Mouse (Mus musculus) hindbrain, embryonic 13.5 days (tissue): ENCODE measurements around the gene Skint6. TPM values are rescaled to one million over a fixed set of nuclear protein-coding genes. Genes with fewer than 3 reads are reported as not detected.
"Not testable (repeated sequence)": the region's sequence is repeated elsewhere in the genome, so short reads cannot be mapped to it uniquely, and the experiment has no call there.

ENCODE experiments used
- ATAC-seq: fragments of 200-750 bp; cut with Nextera tagmentation; 2 replicates; pipeline ENCODE4 v1.8.0; 2017; ENCODE audit warnings: moderate TSS enrichment; ENCODE audit not compliant: low FRiP score
- H3K27ac ChIP-seq: fragments of 300-500 bp; sonication (generic); 2 replicates; pipeline ENCODE4 v1.5.1; 2015; ENCODE audit warnings: inconsistent platforms, mild to moderate bottlenecking, moderate library complexity
- H3K27me3 ChIP-seq: fragments of 300-500 bp; sonication (generic); 2 replicates; pipeline ENCODE4 v1.6.1; 2015; ENCODE audit warnings: mild to moderate bottlenecking, inconsistent platforms
- H3K36me3 ChIP-seq: fragments of 300-500 bp; sonication (generic); 2 replicates; pipeline ENCODE4 v1.6.1; 2015; ENCODE audit warnings: mild to moderate bottlenecking, inconsistent platforms
- H3K4me1 ChIP-seq: fragments of 300-500 bp; sonication (generic); replicated peaks from 2 replicates; pipeline ENCODE4 v1.6.1; 2015; ENCODE audit warnings: inconsistent platforms
- H3K4me2 ChIP-seq: fragments of 300-500 bp; sonication (generic); 2 replicates; pipeline ENCODE4 v1.6.1; 2015; ENCODE audit warnings: inconsistent platforms, mild to moderate bottlenecking, moderate library complexity
- H3K4me3 ChIP-seq: fragments of 300-500 bp; sonication (generic); 2 replicates; pipeline ENCODE4 v1.5.1; 2015; ENCODE audit warnings: mild to moderate bottlenecking, inconsistent platforms
- H3K9ac ChIP-seq: fragments of 300-500 bp; sonication (generic); 2 replicates; pipeline ENCODE4 v1.6.1; 2015; ENCODE audit warnings: mild to moderate bottlenecking, inconsistent platforms
- H3K9me3 ChIP-seq: fragments of 300-500 bp; sonication (generic); 2 replicates; pipeline ENCODE4 v1.6.1; 2016; ENCODE audit warnings: inconsistent platforms
- WGBS: fragments of 180-500 bp; shearing (Covaris S2); methylation state at CpG from one replicate; pipeline ENCODE4 v1.1.7; 2015; 5-methylcytosine and 5-hydroxymethylcytosine counted together
- polyA plus RNA-seq: library from polyadenylated mRNA; unstranded; fragments of >200 nt; fragmentation: Nextera tagmentation; extraction: Ambion mirVana; gene quantifications from 2 replicates; pipeline ENCODE4 v1.2.1, GENCODE M21; 2015

The Skint6 gene
- not detected in 2 replicates for polyA plus RNA-seq

- no peak for ATAC-seq
- WGBS = 67% methylated on average over 2 of the region's 2 CpGs
- H3K4me2 ChIP-seq = no peak within 1 kb of the TSS
Measured at GRCm38 (mm10) chr4:113286873-113287272, at the start of gene Skint6. Skint6 (minus strand) TSS chr4:113286973.

GRCm38 (mm10) chr4:113320911-113321310 lies 34.1 kb upstream of the Skint6 start:
- 98% methylated on average over 1 of the region's 1 CpGs for WGBS
- no peak for ATAC-seq

More at GRCm38 (mm10) chr4:113286873-113287272, at the start of gene Skint6:
- Histone ChIP-seq H3K27ac (no peak within 1 kb of the TSS), H3K27me3 (no peaks in the 10 kb centered on the region), H3K4me1 (no peaks in the 10 kb centered on the region), H3K9me3 (0 out of 2 replicates have a peak, but pooled peaks cover 6% of the 10 kb centered on the region), H3K36me3 (no peaks in the 10 kb centered on the region), H3K9ac (no peak within 1 kb of the TSS), H3K4me3 (no peak within 1 kb of the TSS)

GRCm38 (mm10) chr4:113301773-113302473 lies 15.2 kb upstream of the Skint6 start:
- no peak for ATAC-seq
- no peaks in the 10 kb centered on the region for H3K27me3 ChIP-seq
- H3K4me1 ChIP-seq = no peaks in the 10 kb centered on the region
- 0 out of 2 replicates have a peak, but pooled peaks cover 9% of the 10 kb centered on the region for H3K9me3 ChIP-seq
- H3K36me3 ChIP-seq = no peaks in the 10 kb centered on the region
- H3K4me3 ChIP-seq = no peak overlapping the region
- no peak overlapping the region for H3K4me2 ChIP-seq
- no peak overlapping the region for H3K27ac ChIP-seq
- no peak overlapping the region for H3K9ac ChIP-seq
- 68% methylated on average over 3 of the region's 3 CpGs for WGBS

More at GRCm38 (mm10) chr4:113320911-113321310, 34.1 kb upstream of the Skint6 start:
- H3K4me1 ChIP-seq = no peaks in the 10 kb centered on the region
- H3K36me3 ChIP-seq = no peaks in the 10 kb centered on the region
- no peaks in the 10 kb centered on the region for H3K27me3 ChIP-seq
- peaks cover 44% of the 10 kb centered on the region for H3K9me3 ChIP-seq
- no peak overlapping the region for H3K4me3 ChIP-seq
- H3K27ac ChIP-seq = no peak overlapping the region
- H3K9ac ChIP-seq = no peak overlapping the region
- no peak overlapping the region for H3K4me2 ChIP-seq

- H3K4me2 ChIP-seq = no peak overlapping the region
- WGBS = 100% methylated on average over 1 of the region's 1 CpGs
- no peak overlapping the region for H3K27ac ChIP-seq
- peaks cover 30% of the 10 kb centered on the region; the same call in 1 of the 2 replicates for H3K9me3 ChIP-seq
- no peaks in the 10 kb centered on the region for H3K4me1 ChIP-seq
- H3K4me3 ChIP-seq = no peak overlapping the region
- H3K9ac ChIP-seq = no peak overlapping the region
- no peaks in the 10 kb centered on the region for H3K36me3 ChIP-seq
- H3K27me3 ChIP-seq = no peaks in the 10 kb centered on the region
- no peak for ATAC-seq
Measured at GRCm38 (mm10) chr4:113263363-113264060, 23.3 kb downstream of the Skint6 start.

- H3K9me3 ChIP-seq = peaks cover 19% of the 10 kb centered on the region
- no peak overlapping the region for H3K4me3 ChIP-seq
- H3K36me3 ChIP-seq = no peaks in the 10 kb centered on the region
- H3K27ac ChIP-seq = no peak overlapping the region
- H3K27me3 ChIP-seq = no peaks in the 10 kb centered on the region
- no peaks in the 10 kb centered on the region for H3K4me1 ChIP-seq
- no peak for ATAC-seq
- H3K9ac ChIP-seq = no peak overlapping the region
- H3K4me2 ChIP-seq = no peak overlapping the region
Measured at GRCm38 (mm10) chr4:113245808-113246207, 41.0 kb downstream of the Skint6 start.

- WGBS = 59% methylated on average over 3 of the region's 3 CpGs
- H3K9ac ChIP-seq = no peak overlapping the region
- H3K27me3 ChIP-seq = no peaks in the 10 kb centered on the region
- no peak overlapping the region for H3K4me3 ChIP-seq
- peaks cover 9% of the 10 kb centered on the region; the same call in 1 of the 2 replicates for H3K9me3 ChIP-seq
- H3K4me1 ChIP-seq = no peaks in the 10 kb centered on the region
- no peak overlapping the region for H3K27ac ChIP-seq
- no peak for ATAC-seq
- H3K4me2 ChIP-seq = no peak overlapping the region
- H3K36me3 ChIP-seq = no peaks in the 10 kb centered on the region
Measured at GRCm38 (mm10) chr4:113067621-113068020, 219.2 kb downstream of the Skint6 start.

GRCm38 (mm10) chr4:112979160-112979559 lies 307.6 kb downstream of the Skint6 start:
- H3K9me3 ChIP-seq = peaks cover 25% of the 10 kb centered on the region
- H3K36me3 ChIP-seq, H3K4me2 ChIP-seq, H3K4me3 ChIP-seq, H3K4me1 ChIP-seq, H3K27ac ChIP-seq, H3K27me3 ChIP-seq, H3K9ac ChIP-seq, ATAC-seq: not testable (repeated sequence)
- WGBS = 32% methylated on average over 22 of the region's 22 CpGs

- Histone ChIP-seq H3K36me3 (no peaks in the 10 kb centered on the region), H3K27me3 (no peaks in the 10 kb centered on the region), H3K9me3 (peaks cover 35% of the 10 kb centered on the region), H3K4me2 (no peak overlapping the region), H3K4me3 (no peak overlapping the region), H3K4me1 (no peaks in the 10 kb centered on the region), H3K27ac (no peak overlapping the region), H3K9ac (no peak overlapping the region)
- ATAC-seq = no peak
- WGBS = 4% methylated on average over 1 of the region's 1 CpGs
Measured at GRCm38 (mm10) chr4:112790646-112791045, 496.1 kb downstream of the Skint6 start.

- H3K9ac ChIP-seq = no peak within 1 kb of the TSS
- no peak for ATAC-seq
- H3K27ac ChIP-seq = no peak within 1 kb of the TSS
- H3K4me1 ChIP-seq = no peaks in the 10 kb centered on the region
- H3K9me3 ChIP-seq = peaks cover 11% of the 10 kb centered on the region; the same call in 1 of the 2 replicates
- H3K4me3 ChIP-seq = no peak within 1 kb of the TSS
- H3K27me3 ChIP-seq = no peaks in the 10 kb centered on the region
- H3K36me3 ChIP-seq = no peaks in the 10 kb centered on the region
- no peak within 1 kb of the TSS for H3K4me2 ChIP-seq
- WGBS = 78% methylated on average over 1 of the region's 1 CpGs
Measured at GRCm38 (mm10) chr4:112774766-112775165, 512.0 kb downstream of the Skint6 start, which contains the start of gene Skint10. Skint10 (minus strand) TSS chr4:112774866.
